Mouse (Mus musculus) forebrain, postnatal 0 days (tissue): ENCODE measurements around the gene Hspa5. TPM values are rescaled to one million over a fixed set of nuclear protein-coding genes. Genes with fewer than 3 reads are reported as not detected.
A peak's percentile ranks its signal among the peaks of the same experiment; 100 is the strongest.
"Not testable (repeated sequence)": the region's sequence is repeated elsewhere in the genome, so short reads cannot be mapped to it uniquely, and the experiment has no call there.

Source experiments
- ATAC-seq: fragments of 200-750 bp; cut with Nextera tagmentation; 2 replicates; pipeline ENCODE4 v1.8.0; 2017; ENCODE audit warnings: mild to moderate bottlenecking, moderate library complexity
- DNase-seq: peaks from one replicate; pipeline ENCODE4 v3.0.0-alpha.2; 2015
- H3K27ac ChIP-seq: fragments of 300-500 bp; sonication (generic); 2 replicates; pipeline ENCODE4 v1.5.1; 2014; ENCODE audit warnings: low read depth, mild to moderate bottlenecking, antibody characterized with exemption, low read length, moderate library complexity, mixed read lengths
- H3K27me3 ChIP-seq: fragments of 300-500 bp; sonication (generic); 2 replicates; pipeline ENCODE4 v1.6.1; 2014; ENCODE audit warnings: mild to moderate bottlenecking, low read length, mixed read lengths; ENCODE audit not compliant: insufficient read depth
- H3K36me3 ChIP-seq: fragments of 300-500 bp; sonication (generic); 2 replicates; pipeline ENCODE4 v1.6.1; 2014; ENCODE audit warnings: mild to moderate bottlenecking, moderate library complexity; ENCODE audit not compliant: insufficient read depth
- H3K4me1 ChIP-seq: fragments of 300-500 bp; sonication (generic); 2 replicates; pipeline ENCODE4 v1.6.1; 2014; ENCODE audit warnings: antibody characterized with exemption; ENCODE audit not compliant: insufficient read depth
- H3K4me2 ChIP-seq: fragments of 300-500 bp; sonication (generic); 2 replicates; pipeline ENCODE4 v1.6.1; 2014; ENCODE audit warnings: low read depth, mild to moderate bottlenecking, moderate library complexity
- H3K4me3 ChIP-seq: fragments of 300-500 bp; sonication (generic); 2 replicates; pipeline ENCODE4 v1.5.1; 2014; ENCODE audit warnings: low read depth, low read length, mixed read lengths
- H3K9ac ChIP-seq: fragments of 300-500 bp; sonication (generic); 2 replicates; pipeline ENCODE4 v1.6.1; 2014; ENCODE audit warnings: mild to moderate bottlenecking
- H3K9me3 ChIP-seq: fragments of 300-500 bp; sonication (generic); 2 replicates; pipeline ENCODE4 v1.6.1; 2016; ENCODE audit warnings: low read length
- CTCF ChIP-seq: sonication (generic); IDR thresholded peaks from 2 replicates; pipeline ENCODE4 v1.5.1; 2016; ENCODE audit warnings: antibody characterized with exemption, control low read depth, low read depth
- WGBS: fragments of 180-500 bp; shearing (Covaris S2); extraction: QIAGEN DNeasy Blood & Tissue Kit; methylation state at CpG from one replicate; pipeline ENCODE4 v1.1.7; 2014; 5-methylcytosine and 5-hydroxymethylcytosine counted together
- polyA plus RNA-seq: library from polyadenylated mRNA; unstranded; fragments of >200 nt; fragmentation: Nextera tagmentation; extraction: Ambion mirVana; gene quantifications from 2 replicates; pipeline ENCODE4 v1.2.1, GENCODE M21; 2015
- total RNA-seq: library from RNA; depleted of rRNA; stranded (reverse); fragments of >200 nt; gene quantifications from 2 replicates; pipeline ENCODE4 v1.2.3, GENCODE M21; 2014

The Hspa5 gene
- total and polyA plus RNA-seq, 2 experiments from 2014 or later, result 243 to 292 TPM

- peak overlapping the region; percentile 59 for H3K4me3 ChIP-seq
- ATAC-seq (peak; percentile 99), DNase-seq (peak; percentile 100)
- peak; percentile 29 for TF ChIP-seq CTCF
- peak overlapping the region; percentile 84 for H3K9ac ChIP-seq
- H3K27ac ChIP-seq, result peak overlapping the region; percentile 90
- H3K9me3 ChIP-seq, result no peaks in the 10 kb centered on the region
- H3K36me3 ChIP-seq, result 0 out of 2 replicates have a peak, but pooled peaks cover 10% of the 10 kb centered on the region
- WGBS, result 7% methylated on average over 39 of the region's 39 CpGs
- peaks cover 13% of the 10 kb centered on the region; the same call in 1 of the 2 replicates for H3K4me1 ChIP-seq
- H3K27me3 ChIP-seq, result no peaks in the 10 kb centered on the region
- H3K4me2 ChIP-seq, result peak overlapping the region; percentile 61; the same call in 1 of the 2 replicates
These were observed 30.0 kb downstream of the Hspa5 start for GRCm38 (mm10) chr2:34801516-34802482.

- not testable (repeated sequence) for H3K27me3 ChIP-seq
These were observed 30.9 kb downstream of the Hspa5 start for GRCm38 (mm10) chr2:34802565-34803245.

GRCm38 (mm10) chr2:34803746-34804145 lies 32.0 kb downstream of the Hspa5 start:
- H3K4me3 ChIP-seq, result no peak overlapping the region
- H3K27ac ChIP-seq, result no peak overlapping the region
- 76% methylated on average over 3 of the region's 3 CpGs for WGBS
- no peak for TF ChIP-seq CTCF
- H3K36me3 ChIP-seq, result 0 out of 2 replicates have a peak, but pooled peaks cover 12% of the 10 kb centered on the region
- H3K9ac ChIP-seq, result no peak overlapping the region
- H3K9me3 ChIP-seq, result no peaks in the 10 kb centered on the region
- DNase-seq (no peak), ATAC-seq (no peak)
- H3K4me1 ChIP-seq, result peaks cover 13% of the 10 kb centered on the region; the same call in 1 of the 2 replicates
- H3K27me3 ChIP-seq, result no peaks in the 10 kb centered on the region
- H3K4me2 ChIP-seq, result peak overlapping the region; percentile 24

More at GRCm38 (mm10) chr2:34802565-34803245, 30.9 kb downstream of the Hspa5 start:
- Histone ChIP-seq H3K36me3 (0 out of 2 replicates have a peak, but pooled peaks cover 12% of the 10 kb centered on the region), H3K27ac (peak overlapping the region; percentile 90), H3K4me3 (peak overlapping the region; percentile 59), H3K9ac (peak overlapping the region; percentile 84), H3K4me1 (peaks cover 13% of the 10 kb centered on the region; the same call in 1 of the 2 replicates), H3K4me2 (peak overlapping the region; percentile 61)
- not testable (repeated sequence) for H3K9me3 ChIP-seq
- WGBS, result under 1% methylated on average over 21 of the region's 32 CpGs
- ATAC-seq (peak; percentile 44), DNase-seq (peak; percentile 52)

GRCm38 (mm10) chr2:34804172-34804571 lies 32.4 kb downstream of the Hspa5 start:
- Histone ChIP-seq H3K4me2 (no peak overlapping the region), H3K9ac (no peak overlapping the region), H3K27me3 (no peaks in the 10 kb centered on the region), H3K4me1 (peaks cover 10% of the 10 kb centered on the region; the same call in 1 of the 2 replicates), H3K9me3 (no peaks in the 10 kb centered on the region), H3K4me3 (no peak overlapping the region), H3K27ac (no peak overlapping the region), H3K36me3 (0 out of 2 replicates have a peak, but pooled peaks cover 12% of the 10 kb centered on the region)
- no peak for DNase-seq
- WGBS, result 95% methylated on average over 2 of the region's 2 CpGs
- no peak for TF ChIP-seq CTCF
- no peak for ATAC-seq

- TF ChIP-seq CTCF, result no peak
- no peak overlapping the region for H3K4me3 ChIP-seq
- H3K9ac ChIP-seq, result no peak overlapping the region
- 66% methylated on average over 1 of the region's 1 CpGs for WGBS
- H3K36me3 ChIP-seq, result 0 out of 2 replicates have a peak, but pooled peaks cover 12% of the 10 kb centered on the region
- no peak overlapping the region for H3K27ac ChIP-seq
- H3K9me3 ChIP-seq, result no peaks in the 10 kb centered on the region
- no peaks in the 10 kb centered on the region for H3K27me3 ChIP-seq
- DNase-seq, result no peak
- no peak overlapping the region for H3K4me2 ChIP-seq
- no peak for ATAC-seq
- H3K4me1 ChIP-seq, result peaks cover 9% of the 10 kb centered on the region; the same call in 1 of the 2 replicates
These were observed 33.0 kb downstream of the Hspa5 start for GRCm38 (mm10) chr2:34804815-34805214.

GRCm38 (mm10) chr2:34805364-34805950 lies 33.7 kb downstream of the Hspa5 start:
- TF ChIP-seq CTCF, result no peak
- Histone ChIP-seq H3K36me3 (0 out of 2 replicates have a peak, but pooled peaks cover 12% of the 10 kb centered on the region), H3K4me3 (no peak overlapping the region), H3K4me1 (peaks cover 9% of the 10 kb centered on the region; the same call in 1 of the 2 replicates), H3K27ac (no peak overlapping the region), H3K9ac (no peak overlapping the region), H3K4me2 (no peak overlapping the region), H3K27me3 (no peaks in the 10 kb centered on the region), H3K9me3 (no peaks in the 10 kb centered on the region)
- DNase-seq (no peak), ATAC-seq (no peak)
- 88% methylated on average over 10 of the region's 10 CpGs for WGBS
